Mouse (Mus musculus) heart, postnatal 4 days (tissue): ENCODE measurements around the gene Stard13. TPM values are rescaled to one million over a fixed set of nuclear protein-coding genes. Genes with fewer than 3 reads are reported as not detected.

Source experiments
- DNase-seq: peaks from one replicate; pipeline ENCODE4 v3.0.0; 2021
- total RNA-seq, 2 experiments: library from RNA; stranded (reverse); gene quantifications; 2 replicates each; pipeline ENCODE4 v1.2.3; 2021

The Stard13 gene
- total RNA-seq, 2 experiments from 2014 or later = 20.1 to 20.8 TPM

- no peak for DNase-seq
Observed at GRCm38 (mm10) chr5:151228367-151229005, 5.2 kb downstream of the Stard13 start.

GRCm38 (mm10) chr5:151223696-151224366 lies 9.8 kb downstream of the Stard13 start:
- no peak for DNase-seq

- DNase-seq = no peak
Observed at GRCm38 (mm10) chr5:151222791-151223190, 10.8 kb downstream of the Stard13 start.

- no peak for DNase-seq
Observed at GRCm38 (mm10) chr5:151218689-151219115, 14.9 kb downstream of the Stard13 start.

GRCm38 (mm10) chr5:151213097-151213496 lies 20.5 kb downstream of the Stard13 start:
- DNase-seq = no peak

- no peak for DNase-seq
Observed at GRCm38 (mm10) chr5:151210869-151211268, 22.8 kb downstream of the Stard13 start.

- DNase-seq = no peak
Observed at GRCm38 (mm10) chr5:151210060-151210459, 23.6 kb downstream of the Stard13 start.

GRCm38 (mm10) chr5:151205017-151205416 lies 28.6 kb downstream of the Stard13 start:
- DNase-seq = no peak

- DNase-seq = no peak
Observed at GRCm38 (mm10) chr5:151202925-151203324, 30.7 kb downstream of the Stard13 start.

- no peak for DNase-seq
Observed at GRCm38 (mm10) chr5:151201220-151201619, 32.4 kb downstream of the Stard13 start.

- no peak for DNase-seq
Observed at GRCm38 (mm10) chr5:151199235-151199634, 34.4 kb downstream of the Stard13 start.

GRCm38 (mm10) chr5:151196603-151197272 lies 36.9 kb downstream of the Stard13 start:
- DNase-seq = no peak

- DNase-seq = no peak
Observed at GRCm38 (mm10) chr5:151193885-151194520, 39.6 kb downstream of the Stard13 start.

GRCm38 (mm10) chr5:151192266-151192665 lies 41.4 kb downstream of the Stard13 start:
- no peak for DNase-seq

- no peak for DNase-seq
Observed at GRCm38 (mm10) chr5:151190764-151191163, 42.9 kb downstream of the Stard13 start.

- DNase-seq = peak; percentile 73
Observed at GRCm38 (mm10) chr5:151189789-151190378, 43.8 kb downstream of the Stard13 start.

GRCm38 (mm10) chr5:151189321-151189720 lies 44.3 kb downstream of the Stard13 start:
- DNase-seq = no peak

- no peak for DNase-seq
Observed at GRCm38 (mm10) chr5:151188659-151189058, 45.0 kb downstream of the Stard13 start.

GRCm38 (mm10) chr5:151187336-151187735 lies 46.3 kb downstream of the Stard13 start:
- DNase-seq = no peak

GRCm38 (mm10) chr5:151185286-151185856 lies 48.3 kb downstream of the Stard13 start:
- no peak for DNase-seq

GRCm38 (mm10) chr5:151183656-151184240 lies 49.9 kb downstream of the Stard13 start:
- DNase-seq = no peak

- no peak for DNase-seq
Observed at GRCm38 (mm10) chr5:151181288-151181687, 52.3 kb downstream of the Stard13 start.
